Mouse (Mus musculus): Measurements from ENCODE around the gene Dusp3. TPM values are rescaled to one million over a fixed set of nuclear protein-coding genes. Genes with fewer than 3 reads are reported as not detected.

Gene Dusp3
- polyA plus RNA-seq, 1 experiment from 2014 or later: 11.2 TPM

GRCm38 (mm10) chr11:102010140-102010539 lies 23.3 kb upstream of the Dusp3 start:
- ATAC-seq (ENCODE audit: insufficient number of reproducible peaks, insufficient read depth, low FRiP score, low TSS enrichment, low read depth): 0 out of 2 replicates have a peak, but pooled peaks have one; percentile 17
- no peaks in the 10 kb centered on the region for H3K9me3 ChIP-seq
- WGBS: 36% methylated on average over 13 of the region's 13 CpGs
- peak overlapping the region; percentile 72 for H3K27ac ChIP-seq
- H3K4me2 ChIP-seq: no peak overlapping the region
- H3K9ac ChIP-seq (replicated peaks): no peak overlapping the region; the same call in 1 of the 2 replicates
- peaks cover 87% of the 10 kb centered on the region for H3K36me3 ChIP-seq
- H3K4me1 ChIP-seq (replicated peaks): peaks cover 16% of the 10 kb centered on the region
- no peaks in the 10 kb centered on the region for H3K27me3 ChIP-seq
- no peak overlapping the region for H3K4me3 ChIP-seq (replicated peaks)

GRCm38 (mm10) chr11:102008954-102009637 lies 22.3 kb upstream of the Dusp3 start:
- Histone ChIP-seq H3K9ac (replicated peaks) (no peak overlapping the region), H3K4me1 (replicated peaks) (peaks cover 16% of the 10 kb centered on the region), H3K27me3 (no peaks in the 10 kb centered on the region), H3K36me3 (peaks cover 87% of the 10 kb centered on the region), H3K4me3 (replicated peaks) (no peak overlapping the region), H3K27ac (0 out of 2 replicates have a peak overlapping the region, but pooled peaks have one; percentile 72), H3K9me3 (peaks cover 6% of the 10 kb centered on the region; the same call in 1 of the 2 replicates), H3K4me2 (no peak overlapping the region)
- ATAC-seq (ENCODE audit: insufficient number of reproducible peaks, insufficient read depth, low FRiP score, low TSS enrichment, low read depth): no peak
- 89% methylated on average over 15 of the region's 15 CpGs for WGBS

- H3K27me3 ChIP-seq: no peaks in the 10 kb centered on the region
- no peak overlapping the region for H3K4me3 ChIP-seq (replicated peaks)
- H3K4me1 ChIP-seq (replicated peaks): peaks cover 16% of the 10 kb centered on the region
- ATAC-seq (ENCODE audit: insufficient number of reproducible peaks, insufficient read depth, low FRiP score, low TSS enrichment, low read depth): no peak
- no peak overlapping the region for H3K9ac ChIP-seq (replicated peaks)
- peaks cover 82% of the 10 kb centered on the region for H3K36me3 ChIP-seq
- 91% methylated on average over 8 of the region's 8 CpGs for WGBS
- no peak overlapping the region for H3K4me2 ChIP-seq
- H3K27ac ChIP-seq: 0 out of 2 replicates have a peak overlapping the region, but pooled peaks have one; percentile 14
- peaks cover 6% of the 10 kb centered on the region; the same call in 1 of the 2 replicates for H3K9me3 ChIP-seq
These were observed 21.6 kb upstream of the Dusp3 start for GRCm38 (mm10) chr11:102008372-102008771.

- H3K9me3 ChIP-seq: peaks cover 6% of the 10 kb centered on the region; the same call in 1 of the 2 replicates
- H3K4me3 ChIP-seq (replicated peaks): no peak overlapping the region
- no peak overlapping the region for H3K4me2 ChIP-seq
- ATAC-seq (ENCODE audit: insufficient number of reproducible peaks, insufficient read depth, low FRiP score, low TSS enrichment, low read depth): no peak
- 93% methylated on average over 5 of the region's 5 CpGs for WGBS
- no peak overlapping the region for H3K9ac ChIP-seq (replicated peaks)
- H3K4me1 ChIP-seq (replicated peaks): peaks cover 16% of the 10 kb centered on the region
- no peaks in the 10 kb centered on the region for H3K27me3 ChIP-seq
- H3K36me3 ChIP-seq: peaks cover 74% of the 10 kb centered on the region
- no peak overlapping the region for H3K27ac ChIP-seq
These were observed 19.9 kb upstream of the Dusp3 start for GRCm38 (mm10) chr11:102006688-102007087.

- no peak overlapping the region for H3K27ac ChIP-seq
- H3K4me3 ChIP-seq (replicated peaks): no peak overlapping the region
- peaks cover 16% of the 10 kb centered on the region for H3K4me1 ChIP-seq (replicated peaks)
- no peak overlapping the region for H3K4me2 ChIP-seq
- H3K9me3 ChIP-seq: peaks cover 6% of the 10 kb centered on the region; the same call in 1 of the 2 replicates
- 87% methylated on average over 9 of the region's 9 CpGs for WGBS
- ATAC-seq (ENCODE audit: insufficient number of reproducible peaks, insufficient read depth, low FRiP score, low TSS enrichment, low read depth): no peak
- H3K27me3 ChIP-seq: no peaks in the 10 kb centered on the region
- H3K36me3 ChIP-seq: peaks cover 74% of the 10 kb centered on the region
- H3K9ac ChIP-seq (replicated peaks): no peak overlapping the region
These were observed 19.5 kb upstream of the Dusp3 start for GRCm38 (mm10) chr11:102006271-102006670.

- Histone ChIP-seq H3K36me3 (peaks cover 72% of the 10 kb centered on the region), H3K9me3 (peaks cover 6% of the 10 kb centered on the region; the same call in 1 of the 2 replicates), H3K27me3 (no peaks in the 10 kb centered on the region), H3K9ac (replicated peaks) (no peak overlapping the region), H3K4me1 (replicated peaks) (peaks cover under 1% of the 10 kb centered on the region), H3K4me2 (no peak overlapping the region), H3K4me3 (replicated peaks) (no peak overlapping the region), H3K27ac (no peak overlapping the region)
- ATAC-seq (ENCODE audit: insufficient number of reproducible peaks, insufficient read depth, low FRiP score, low TSS enrichment, low read depth): no peak
- 90% methylated on average over 8 of the region's 8 CpGs for WGBS
These were observed 17.4 kb upstream of the Dusp3 start for GRCm38 (mm10) chr11:102004251-102004650.

- Histone ChIP-seq H3K9ac (replicated peaks) (no peak overlapping the region), H3K9me3 (peaks cover 3% of the 10 kb centered on the region; the same call in 1 of the 2 replicates), H3K36me3 (peaks cover 31% of the 10 kb centered on the region), H3K27me3 (no peaks in the 10 kb centered on the region), H3K4me3 (replicated peaks) (no peak overlapping the region), H3K4me2 (no peak overlapping the region), H3K27ac (no peak overlapping the region), H3K4me1 (replicated peaks) (no peaks in the 10 kb centered on the region)
- no peak for ATAC-seq (ENCODE audit: insufficient number of reproducible peaks, insufficient read depth, low FRiP score, low TSS enrichment, low read depth)
- WGBS: 61% methylated on average over 4 of the region's 4 CpGs
These were observed 12.7 kb upstream of the Dusp3 start for GRCm38 (mm10) chr11:101999466-101999865.

- H3K9ac ChIP-seq (replicated peaks): no peak overlapping the region
- no peaks in the 10 kb centered on the region for H3K27me3 ChIP-seq
- H3K4me2 ChIP-seq: no peak overlapping the region
- no peak for ATAC-seq (ENCODE audit: insufficient number of reproducible peaks, insufficient read depth, low FRiP score, low TSS enrichment, low read depth)
- H3K4me3 ChIP-seq (replicated peaks): no peak overlapping the region
- no peak overlapping the region for H3K27ac ChIP-seq
- no peaks in the 10 kb centered on the region for H3K4me1 ChIP-seq (replicated peaks)
- no peaks in the 10 kb centered on the region for H3K9me3 ChIP-seq
- WGBS: 56% methylated on average over 5 of the region's 5 CpGs
- peaks cover 26% of the 10 kb centered on the region for H3K36me3 ChIP-seq
These were observed 11.4 kb upstream of the Dusp3 start for GRCm38 (mm10) chr11:101998258-101998657.

GRCm38 (mm10) chr11:101995938-101996337 lies 9.1 kb upstream of the Dusp3 start:
- no peak overlapping the region for H3K9ac ChIP-seq (replicated peaks)
- no peak overlapping the region for H3K4me3 ChIP-seq (replicated peaks)
- H3K9me3 ChIP-seq: no peaks in the 10 kb centered on the region
- H3K4me2 ChIP-seq: no peak overlapping the region
- 95% methylated on average over 7 of the region's 7 CpGs for WGBS
- 0 out of 2 replicates have a peak, but pooled peaks cover 3% of the 10 kb centered on the region for H3K27me3 ChIP-seq
- no peaks in the 10 kb centered on the region for H3K4me1 ChIP-seq (replicated peaks)
- H3K27ac ChIP-seq: no peak overlapping the region
- peaks cover 12% of the 10 kb centered on the region; the same call in 1 of the 2 replicates for H3K36me3 ChIP-seq
- no peak for ATAC-seq (ENCODE audit: insufficient number of reproducible peaks, insufficient read depth, low FRiP score, low TSS enrichment, low read depth)

GRCm38 (mm10) chr11:101994100-101994499 lies 7.3 kb upstream of the Dusp3 start:
- Histone ChIP-seq H3K9me3 (no peaks in the 10 kb centered on the region), H3K27me3 (0 out of 2 replicates have a peak, but pooled peaks cover 3% of the 10 kb centered on the region), H3K4me2 (no peak overlapping the region), H3K4me3 (replicated peaks) (no peak overlapping the region), H3K36me3 (0 out of 2 replicates have a peak, but pooled peaks cover under 1% of the 10 kb centered on the region), H3K27ac (no peak overlapping the region), H3K4me1 (replicated peaks) (no peaks in the 10 kb centered on the region), H3K9ac (replicated peaks) (no peak overlapping the region)
- ATAC-seq (ENCODE audit: insufficient number of reproducible peaks, insufficient read depth, low FRiP score, low TSS enrichment, low read depth): no peak
- WGBS: 70% methylated on average over 8 of the region's 8 CpGs

- Histone ChIP-seq H3K27ac (no peak overlapping the region), H3K4me2 (no peak overlapping the region), H3K4me1 (replicated peaks) (no peaks in the 10 kb centered on the region), H3K9me3 (no peaks in the 10 kb centered on the region), H3K36me3 (no peaks in the 10 kb centered on the region), H3K4me3 (replicated peaks) (no peak overlapping the region), H3K9ac (replicated peaks) (no peak overlapping the region), H3K27me3 (peaks cover 6% of the 10 kb centered on the region; the same call in 1 of the 2 replicates)
- no peak for ATAC-seq (ENCODE audit: insufficient number of reproducible peaks, insufficient read depth, low FRiP score, low TSS enrichment, low read depth)
- WGBS: 84% methylated on average over 7 of the region's 7 CpGs
These were observed 5.6 kb upstream of the Dusp3 start for GRCm38 (mm10) chr11:101992411-101992810.

Measured in limb, embryonic 12.5 days (tissue).